Mouse (Mus musculus) gastrocnemius, adult 18-20 months (tissue): ENCODE measurements at regions not wholly inside any gene's neighbourhood (a gene's known extent, or its start where the extent isn't known, plus 50 kb on each side); places are given as distances from the start of the nearest gene placed in this dataset. TPM values are rescaled to one million over a fixed set of nuclear protein-coding genes. Genes with fewer than 3 reads are reported as not detected.

Experiments
- DNase-seq: peaks from one replicate; pipeline ENCODE4 v3.0.0; 2021; ENCODE audit warnings: low spot score
- microRNA-seq: library from miRNA; unstranded; fragments of <30 nt; microRNA quantifications from one replicate; pipeline ENCODE4 v1.2.0, GENCODE M21; 2021

GRCm38 (mm10) chr10:91889864-91890263 is 708.7 kb upstream of the Tmpo start:
- no peak for DNase-seq

DNA sequence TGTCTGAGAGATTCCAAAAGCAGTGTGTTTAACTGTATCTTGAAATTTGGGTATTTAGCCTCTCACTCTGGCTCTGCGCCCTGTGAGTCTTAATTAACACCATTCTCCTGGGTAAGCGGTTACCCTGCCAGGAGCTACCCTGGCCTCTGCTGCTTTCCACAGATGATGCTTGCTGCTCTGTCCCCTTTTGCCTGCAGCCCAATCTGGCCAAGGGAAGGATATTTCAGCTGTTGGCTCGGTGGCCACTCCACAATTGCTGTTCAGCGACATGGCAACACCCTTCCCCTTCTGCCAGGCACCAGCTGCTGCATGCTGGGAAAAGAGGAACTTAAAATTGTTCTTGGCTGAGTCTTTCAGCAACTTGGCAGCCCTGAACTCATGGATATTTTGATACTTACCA is 707.4 kb upstream of the Tmpo start:
- peak; percentile 3 for DNase-seq

GRCm38 (mm10) chr10:91883155-91883554 is 702.0 kb upstream of the Tmpo start:
- no peak for DNase-seq

DNA sequence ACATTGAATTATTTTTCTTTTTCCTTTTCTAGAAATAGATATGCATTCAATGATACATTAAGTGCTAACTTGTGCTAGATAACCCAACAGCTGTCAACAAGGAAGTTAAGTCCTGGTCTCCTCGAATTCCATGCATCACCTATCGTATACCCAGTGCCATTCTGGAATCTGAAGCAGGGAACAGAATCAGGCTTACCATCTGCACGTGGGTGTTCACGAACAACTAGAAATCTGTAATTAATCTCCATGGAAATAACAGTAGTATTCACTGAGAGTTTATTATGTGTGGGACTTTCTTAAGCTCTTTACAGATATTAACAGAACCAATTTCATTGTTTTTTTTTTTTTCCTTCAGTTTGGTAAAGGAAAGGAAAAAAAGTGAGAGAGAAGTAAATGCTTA is 701.4 kb upstream of the Tmpo start:
- no peak for DNase-seq

DNA sequence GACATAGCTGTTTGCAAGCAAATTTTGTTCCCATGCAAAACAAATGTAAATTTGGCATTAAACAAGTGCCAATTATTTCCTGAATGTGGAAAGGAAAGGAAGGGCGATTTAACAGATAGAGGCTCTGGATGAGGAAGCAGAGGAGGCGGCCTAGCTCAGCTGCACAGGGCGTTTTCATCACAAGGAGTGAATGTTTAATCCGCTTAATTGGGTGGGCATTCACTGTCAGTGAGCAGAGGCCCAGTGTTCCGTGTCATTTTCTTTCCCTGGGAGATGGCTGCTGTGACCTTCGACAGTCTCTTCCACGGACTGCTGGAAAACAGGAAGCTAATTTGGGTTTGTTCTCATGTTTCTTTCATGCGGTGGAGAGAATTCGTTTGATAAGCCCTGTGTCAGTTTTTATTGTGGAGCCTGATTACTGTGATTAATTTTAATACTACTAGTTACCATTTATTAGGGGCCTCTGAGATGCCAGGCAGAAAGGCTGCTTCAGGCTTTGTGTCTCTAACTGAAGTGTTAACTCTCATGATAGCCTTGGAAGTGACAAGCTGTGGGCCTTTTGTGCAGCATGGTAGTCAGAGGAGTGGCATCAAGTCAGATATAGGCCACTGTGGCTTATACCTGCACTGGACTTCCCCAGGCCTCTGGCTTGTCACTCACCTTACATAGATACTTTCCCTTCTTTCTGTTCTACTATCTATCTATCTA is 700.6 kb upstream of the Tmpo start:
- no peak for DNase-seq

DNA sequence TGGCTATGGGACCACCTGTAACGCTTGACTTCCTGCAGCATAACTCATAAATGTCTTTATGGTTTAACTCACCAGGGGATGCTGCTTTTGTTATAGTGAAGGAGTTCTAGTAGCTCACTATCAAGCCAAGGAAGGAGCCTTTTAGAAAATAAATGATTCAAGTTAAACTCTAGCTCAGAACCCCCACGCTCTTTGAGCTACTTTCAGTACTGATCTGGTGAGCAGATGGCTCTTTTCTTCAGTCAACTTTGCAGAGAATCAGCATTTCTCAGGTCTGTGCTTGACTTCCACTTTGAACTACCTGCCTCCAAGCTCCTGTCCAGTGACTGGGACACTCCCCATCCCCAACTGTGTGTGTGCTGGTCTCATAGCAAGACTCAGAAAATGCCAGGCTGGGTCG is 694.3 kb upstream of the Tmpo start:
- DNase-seq, result no peak

DNA sequence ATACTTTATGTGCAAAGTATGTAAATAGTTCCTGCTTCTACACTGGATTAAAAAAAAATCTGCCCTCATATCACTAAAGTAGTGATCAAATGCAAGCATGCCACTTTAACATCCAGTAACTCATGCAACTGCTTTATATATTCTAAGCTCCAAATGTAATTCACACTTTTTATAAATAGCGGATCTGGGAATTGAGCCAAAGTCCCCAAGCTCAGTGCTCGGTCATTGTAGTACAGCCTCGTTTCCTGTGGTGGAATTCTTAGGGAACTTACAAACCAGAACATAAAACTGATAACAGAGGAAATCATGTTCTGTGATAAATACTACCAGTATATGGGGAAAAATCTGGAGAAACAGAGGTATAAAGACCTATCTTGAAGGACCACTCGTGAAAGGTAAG is 690.1 kb upstream of the Tmpo start:
- no peak for DNase-seq

- no peak for DNase-seq
Observed at GRCm38 (mm10) chr10:91858711-91859595, 677.8 kb upstream of the Tmpo start.

DNA sequence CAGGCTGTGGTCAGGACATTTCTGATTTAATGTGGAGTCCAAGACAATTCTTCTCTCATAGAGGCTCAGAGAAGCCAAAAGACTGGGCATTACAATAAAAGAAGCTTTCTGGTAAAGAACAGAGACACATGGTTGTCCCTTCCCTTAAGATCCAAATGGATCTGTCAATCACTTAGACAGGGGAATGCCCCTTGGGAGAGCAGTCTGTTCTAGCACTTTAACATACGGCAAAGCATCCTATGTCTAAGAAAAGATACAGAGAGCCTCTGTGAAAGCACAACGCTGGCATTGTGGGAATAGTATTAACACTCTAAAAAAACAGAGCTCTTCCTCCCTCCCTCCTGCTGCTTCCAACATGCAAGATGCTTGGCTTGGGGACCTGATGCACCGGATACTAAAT is 646.0 kb upstream of the Tmpo start:
- no peak for DNase-seq

DNA sequence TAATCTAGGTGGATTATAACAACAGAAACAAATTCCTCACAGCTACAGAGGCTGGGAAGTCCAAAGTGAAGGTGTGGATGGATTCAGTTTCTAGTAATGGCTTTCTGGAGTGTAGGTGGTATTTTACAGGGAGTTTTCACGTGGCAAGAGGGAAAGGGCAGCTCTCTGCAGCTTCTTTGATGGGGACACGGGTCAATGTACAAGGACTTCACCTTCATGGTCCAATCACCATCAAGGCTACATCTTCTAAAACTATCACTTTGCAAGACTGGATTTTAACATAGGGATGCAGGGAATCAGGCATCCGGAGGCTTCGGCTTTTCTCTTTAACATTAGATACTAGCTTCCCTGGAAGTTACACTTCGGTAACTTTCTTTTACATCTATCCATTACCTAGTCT is 642.4 kb upstream of the Tmpo start:
- no peak for DNase-seq

- DNase-seq, result no peak
Observed at GRCm38 (mm10) chr10:91804870-91805269, 623.8 kb upstream of the Tmpo start.

Small RNA genes lying in the stretch of these regions (microRNA-seq; reads per million reads assigned to microRNA genes)
- gene Gm22582 (not detected), gene Mir1251 (not detected), gene Mir135a-2 (not detected)
